Mouse (Mus musculus) heart, embryonic 14.5 days (tissue): Measurements from ENCODE around the gene 4930402K13Rik. TPM values are rescaled to one million over a fixed set of nuclear protein-coding genes. Genes with fewer than 3 reads are reported as not detected.

Experiments used
- ATAC-seq: fragments of 200-750 bp; cut with Nextera tagmentation; 2 replicates; pipeline ENCODE4 v1.8.0; 2017; ENCODE audit warnings: low read depth, moderate TSS enrichment; ENCODE audit not compliant: insufficient number of reproducible peaks, insufficient read depth, low FRiP score
- H3K27ac ChIP-seq, 2 experiments: fragments of 200-500 bp in 1 of 2; fragments of 300-500 bp in 1 of 2; sonication (generic) in 1 of 2; replicated peaks in 1 of 2; 2 replicates each; pipeline ENCODE4 v1.5.1; 2012 to 2014; ENCODE audit warnings: low read depth in 2 of 2, low read length in 2 of 2, control low read depth in 1 of 2, mild to moderate bottlenecking in 1 of 2, mixed read lengths in 1 of 2; ENCODE audit not compliant: control insufficient read depth in 1 of 2, insufficient read depth in 1 of 2
- H3K27me3 ChIP-seq: fragments of 300-500 bp; sonication (generic); 2 replicates; pipeline ENCODE4 v1.6.1; 2014; ENCODE audit warnings: mild to moderate bottlenecking, low read length, control low read depth; ENCODE audit not compliant: control insufficient read depth, insufficient read depth
- H3K36me3 ChIP-seq: fragments of 300-500 bp; sonication (generic); 2 replicates; pipeline ENCODE4 v1.6.1; 2014; ENCODE audit warnings: mild to moderate bottlenecking, control low read depth, low read length, mixed read lengths; ENCODE audit not compliant: control insufficient read depth, insufficient read depth
- H3K4me1 ChIP-seq, 2 experiments: fragments of 200-500 bp in 1 of 2; fragments of 300-500 bp in 1 of 2; sonication (generic) in 1 of 2; 2 replicates each; pipeline ENCODE4 v1.6.1; 2012 to 2014; ENCODE audit warnings: low read length in 2 of 2, control low read depth in 1 of 2, mixed read lengths in 1 of 2; ENCODE audit not compliant: control insufficient read depth in 2 of 2, insufficient read depth in 2 of 2
- H3K4me2 ChIP-seq: fragments of 300-500 bp; sonication (generic); 2 replicates; pipeline ENCODE4 v1.6.1; 2014; ENCODE audit warnings: mild to moderate bottlenecking, low read length
- H3K4me3 ChIP-seq, 2 experiments: fragments of 200-500 bp in 1 of 2; fragments of 300-500 bp in 1 of 2; sonication (generic) in 1 of 2; 2 replicates each; pipeline ENCODE4 v1.5.1; 2012 to 2014; ENCODE audit warnings: low read length in 2 of 2, mild to moderate bottlenecking in 2 of 2, control low read depth in 1 of 2, low read depth in 1 of 2, moderate library complexity in 1 of 2; ENCODE audit not compliant: control insufficient read depth in 1 of 2, insufficient read depth in 1 of 2
- H3K9ac ChIP-seq: fragments of 300-500 bp; sonication (generic); 2 replicates; pipeline ENCODE4 v1.6.1; 2014; ENCODE audit warnings: mild to moderate bottlenecking, low read length
- H3K9me3 ChIP-seq: fragments of 300-500 bp; sonication (generic); 2 replicates; pipeline ENCODE4 v1.6.1; 2016; ENCODE audit warnings: low read length, control low read depth; ENCODE audit not compliant: control insufficient read depth
- WGBS: fragments of 180-500 bp; shearing (Covaris S2); extraction: QIAGEN DNeasy Blood & Tissue Kit; methylation state at CpG from one replicate; pipeline ENCODE4 v1.1.7; 2014; 5-methylcytosine and 5-hydroxymethylcytosine counted together
- polyA plus RNA-seq: library from polyadenylated mRNA; unstranded; fragments of >200 nt; fragmentation: Nextera tagmentation; extraction: Ambion mirVana; gene quantifications from 2 replicates; pipeline ENCODE4 v1.2.1, GENCODE M21; 2014

4930402K13Rik gene
- polyA plus RNA-seq, 1 experiment from 2014 or later, result not detected

- 35% methylated on average over 7 of the region's 7 CpGs for WGBS
- no peak overlapping the region for H3K4me2 ChIP-seq
- no peak for ATAC-seq
- no peaks in the 10 kb centered on the region for H3K36me3 ChIP-seq
- H3K9ac ChIP-seq, result no peak overlapping the region
- no peak overlapping the region for H3K4me3 ChIP-seq
- no peaks in the 10 kb centered on the region for H3K4me1 ChIP-seq
- no peaks in the 10 kb centered on the region for H3K27me3 ChIP-seq
- H3K9me3 ChIP-seq, result no peaks in the 10 kb centered on the region
- H3K27ac ChIP-seq, result no peak overlapping the region
Measured at GRCm38 (mm10) chrX:9128317-9128831, 24.0 kb downstream of the 4930402K13Rik start.

- no peaks in the 10 kb centered on the region for H3K36me3 ChIP-seq
- no peak overlapping the region for H3K4me3 ChIP-seq
- H3K9ac ChIP-seq, result no peak overlapping the region
- 60% methylated on average over 4 of the region's 4 CpGs for WGBS
- H3K27me3 ChIP-seq, result no peaks in the 10 kb centered on the region
- H3K27ac ChIP-seq, result no peak overlapping the region
- H3K4me1 ChIP-seq, result no peaks in the 10 kb centered on the region
- no peaks in the 10 kb centered on the region for H3K9me3 ChIP-seq
- ATAC-seq, result no peak
- H3K4me2 ChIP-seq, result no peak overlapping the region
Measured at GRCm38 (mm10) chrX:9139290-9139948, 35.1 kb downstream of the 4930402K13Rik start.

DNA sequence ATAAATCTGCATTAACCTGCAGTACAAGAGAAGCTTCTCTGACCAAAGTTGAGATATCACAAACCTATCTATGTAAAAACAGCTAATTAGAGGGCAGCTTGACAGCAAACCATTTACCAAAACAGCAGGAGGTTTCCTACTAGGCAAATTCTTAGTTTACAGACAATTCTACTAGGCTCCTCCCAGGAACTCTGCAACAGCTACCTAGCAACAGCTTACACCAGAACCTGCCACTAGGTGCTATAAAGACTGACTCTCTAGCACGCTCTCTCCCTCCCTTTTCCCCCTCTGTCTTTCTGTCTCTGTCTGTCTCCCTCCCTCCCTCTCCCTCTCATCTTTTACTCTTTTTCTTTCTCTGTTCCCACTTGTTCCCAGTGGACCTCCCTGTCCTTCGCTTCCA lies 38.3 kb downstream of the 4930402K13Rik start:
- no peaks in the 10 kb centered on the region for H3K36me3 ChIP-seq
- WGBS, result 41% methylated on average over 2 of the region's 2 CpGs
- no peaks in the 10 kb centered on the region for H3K9me3 ChIP-seq
- H3K4me2 ChIP-seq, result no peak overlapping the region
- H3K9ac ChIP-seq, result no peak overlapping the region
- no peak for ATAC-seq
- H3K4me3 ChIP-seq, result no peak overlapping the region
- H3K27ac ChIP-seq, result no peak overlapping the region
- H3K4me1 ChIP-seq, result no peaks in the 10 kb centered on the region
- no peaks in the 10 kb centered on the region for H3K27me3 ChIP-seq

Other genes with a start within 250 kb of the 4930402K13Rik start
- not detected in 2 replicates for gene Gm5751, start 230.3 kb upstream of the 4930402K13Rik start, polyA plus RNA-seq
- gene B630019K06Rik, start 212.2 kb upstream of the 4930402K13Rik start, polyA plus RNA-seq, result 1.7 and 2.3 TPM in 2 replicates
- not detected in 2 replicates for gene Fthl17b, start 141.6 kb upstream of the 4930402K13Rik start, polyA plus RNA-seq
- not detected in 2 replicates for gene Fthl17c, start 128.0 kb upstream of the 4930402K13Rik start, polyA plus RNA-seq
- not detected in 2 replicates for gene Fthl17d, start 117.8 kb upstream of the 4930402K13Rik start, polyA plus RNA-seq
- not detected in 2 replicates for gene Fthl17e, start 71.1 kb upstream of the 4930402K13Rik start, polyA plus RNA-seq
- gene Fthl17f, start 41.5 kb upstream of the 4930402K13Rik start, polyA plus RNA-seq, result not detected in 2 replicates
- 0.94 and 1.1 TPM in 2 replicates for gene Lancl3, start 95.3 kb downstream of the 4930402K13Rik start, polyA plus RNA-seq
- 0.27 TPM in 1 of 2 replicates, not detected in the other for gene Gm14862, start 152.3 kb downstream of the 4930402K13Rik start, polyA plus RNA-seq
- gene Xk, start 168.2 kb downstream of the 4930402K13Rik start, polyA plus RNA-seq, result 4.4 and 4.5 TPM in 2 replicates
- gene H2al1m, start 179.2 kb downstream of the 4930402K13Rik start, polyA plus RNA-seq, result 0.42 TPM in 1 of 2 replicates, not detected in the other
- gene H2al1k, start 246.1 kb downstream of the 4930402K13Rik start, polyA plus RNA-seq, result not detected in 2 replicates